Mouse (Mus musculus) Patski (cell line): Measurements from ENCODE around the gene Aes. TPM values are rescaled to one million over a fixed set of nuclear protein-coding genes. Genes with fewer than 3 reads are reported as not detected.
A peak's percentile ranks its signal among the peaks of the same experiment; 100 is the strongest.

Experiments
- ATAC-seq: fragments of 100-300 bp; one replicate; pipeline ENCODE4 v1.8.0; 2021
- CTCF ChIA-PET: fragments of 350-600 bp; sonication (Branson Sonifier 250); formaldehyde crosslinking; loops from one replicate; lab custom pipeline; 2022; ENCODE audit warnings: inconsistent platforms; lab: Charles Lee
- POLR2A ChIA-PET: fragments of 350-600 bp; sonication (Branson Sonifier 250); formaldehyde crosslinking; loops from one replicate; lab custom pipeline; 2022; ENCODE audit warnings: antibody characterized with exemption, inconsistent platforms; lab: Charles Lee
- DNase-seq: peaks from one replicate; pipeline ENCODE4 v3.0.0-alpha.2; 2011; ENCODE audit warnings: low read depth, low spot score
- H3K27me3 ChIP-seq: fragments of 371-371 bp; one replicate; pipeline ENCODE4 v1.5.1; 2021
- CTCF ChIP-seq: fragments of 100-300 bp; IDR thresholded peaks from one replicate; pipeline ENCODE4 v1.5.1; 2021
- in situ Hi-C: fragments of 300-500 bp; cut with MboI; formaldehyde crosslinking; loops from 3 replicates; pipeline ENCODE4 v1.11.1; 2018; ENCODE audit warnings: low pct_unique_long_range_greater_than_20kb, mixed read lengths
- polyA plus RNA-seq: library from polyadenylated mRNA; unstranded; gene quantifications from one replicate; pipeline ENCODE4 v1.2.3, GENCODE M21; 2021

The Aes gene
- polyA plus RNA-seq, 1 experiment from 2014 or later: 1,239 TPM

GRCm38 (mm10) chr10:81525017-81525694, 34.1 kb upstream of the Aes start:
- in situ Hi-C loops: no loop called here
- POLR2A ChIA-PET: interaction anchor here (0.8 kb wide), 1 partner anchor 29 kb away, joined by 3 read pairs; the partner anchor contains the start of gene Ncln
- no peak for TF ChIP-seq CTCF
- ATAC-seq: no peak
- CTCF ChIA-PET: interaction anchor here (2.4 kb wide), 1 partner anchor 26 kb away, joined by 7 read pairs; no protein-coding TSS in a partner anchor
- H3K27me3 ChIP-seq: no peaks in the 10 kb centered on the region
- no peak for DNase-seq

- DNase-seq (no peak), ATAC-seq (peak; percentile 27)
- POLR2A ChIA-PET: no interaction called here
- no peaks in the 10 kb centered on the region for H3K27me3 ChIP-seq
- CTCF ChIA-PET: interaction anchor here (1.1 to 2.5 kb wide), 6 partner anchors 9 to 25 kb away, joined by 3 to 8 read pairs (median 4); no protein-coding TSS in a partner anchor
- in situ Hi-C loops: no loop called here
- no peak for TF ChIP-seq CTCF
These were observed 32.5 kb upstream of the Aes start for GRCm38 (mm10) chr10:81526779-81527178.

- in situ Hi-C loops: no loop called here
- CTCF ChIA-PET: interaction anchor here (1.0 kb wide), 1 partner anchor 16 kb away, joined by 3 read pairs; no protein-coding TSS in a partner anchor
- DNase-seq (no peak), ATAC-seq (no peak)
- no peak for TF ChIP-seq CTCF
- POLR2A ChIA-PET: no interaction called here
- no peaks in the 10 kb centered on the region for H3K27me3 ChIP-seq
These were observed 24.5 kb upstream of the Aes start for GRCm38 (mm10) chr10:81534826-81535225.

- ChIA-PET POLR2A (no interaction called here), CTCF (interaction anchor here (1.0 to 1.4 kb wide), 4 partner anchors 10 to 34 kb away, joined by 3 to 5 read pairs (median 4); no protein-coding TSS in a partner anchor)
- ATAC-seq: no peak
- no peaks in the 10 kb centered on the region for H3K27me3 ChIP-seq
- no peak for DNase-seq
- in situ Hi-C loops: no loop called here
- TF ChIP-seq CTCF: no peak
These were observed 22.6 kb upstream of the Aes start for GRCm38 (mm10) chr10:81536734-81537133.

GRCm38 (mm10) chr10:81537429-81537828, 21.9 kb upstream of the Aes start:
- H3K27me3 ChIP-seq: no peaks in the 10 kb centered on the region
- POLR2A ChIA-PET: no interaction called here
- in situ Hi-C loops: no loop called here
- no peak for DNase-seq
- ATAC-seq: no peak
- TF ChIP-seq CTCF: no peak
- CTCF ChIA-PET: interaction anchor here (1.5 kb wide), 1 partner anchor 34 kb away, joined by 4 read pairs; no protein-coding TSS in a partner anchor

GRCm38 (mm10) chr10:81538321-81539048, 20.8 kb upstream of the Aes start:
- no peak for DNase-seq
- POLR2A ChIA-PET: no interaction called here
- TF ChIP-seq CTCF: no peak
- CTCF ChIA-PET: interaction anchor here (1.0 to 1.5 kb wide), 2 partner anchors 12 to 35 kb away, joined by 3 to 4 read pairs; no protein-coding TSS in a partner anchor
- H3K27me3 ChIP-seq: no peaks in the 10 kb centered on the region
- no peak for ATAC-seq
- in situ Hi-C loops: no loop called here

GRCm38 (mm10) chr10:81541363-81541762, 17.9 kb upstream of the Aes start:
- ChIA-PET POLR2A (no interaction called here), CTCF (interaction anchor here (1.5 kb wide), 1 partner anchor 10 kb away, joined by 5 read pairs; no protein-coding TSS in a partner anchor)
- DNase-seq (no peak), ATAC-seq (no peak)
- in situ Hi-C loops: no loop called here
- no peak for TF ChIP-seq CTCF
- H3K27me3 ChIP-seq: no peaks in the 10 kb centered on the region

GRCm38 (mm10) chr10:81541803-81542202, 17.5 kb upstream of the Aes start:
- DNase-seq (no peak), ATAC-seq (no peak)
- in situ Hi-C loops: no loop called here
- no peak for TF ChIP-seq CTCF
- no peaks in the 10 kb centered on the region for H3K27me3 ChIP-seq
- ChIA-PET CTCF (interaction anchor here (1.5 kb wide), 1 partner anchor 10 kb away, joined by 5 read pairs; no protein-coding TSS in a partner anchor), POLR2A (no interaction called here)

- ATAC-seq: no peak
- H3K27me3 ChIP-seq: no peaks in the 10 kb centered on the region
- ChIA-PET POLR2A (interaction anchor here (1.3 kb wide), 1 partner anchor 28 kb away, joined by 3 read pairs; no protein-coding TSS in a partner anchor), CTCF (interaction anchor here (1.2 to 1.3 kb wide), 2 partner anchors 16 to 91 kb away, joined by 3 to 6 read pairs; no protein-coding TSS in a partner anchor)
- TF ChIP-seq CTCF: no peak
- in situ Hi-C loops: no loop called here
- DNase-seq: no peak
These were observed 16.4 kb upstream of the Aes start for GRCm38 (mm10) chr10:81542727-81543460.

GRCm38 (mm10) chr10:81543633-81544032, 15.7 kb upstream of the Aes start:
- in situ Hi-C loops: no loop called here
- ATAC-seq (no peak), DNase-seq (no peak)
- TF ChIP-seq CTCF: no peak
- ChIA-PET POLR2A (interaction anchor here (0.7 to 1.3 kb wide), 2 partner anchors 27 to 31 kb away, joined by 3 read pairs; no protein-coding TSS in a partner anchor), CTCF (interaction anchor here (1.2 to 1.3 kb wide), 2 partner anchors 17 to 92 kb away, joined by 3 to 6 read pairs; no protein-coding TSS in a partner anchor)
- H3K27me3 ChIP-seq: no peaks in the 10 kb centered on the region
